Mouse (Mus musculus) G1E (cell line): Measurements from ENCODE around the gene Xntrpc.

ENCODE experiments used
- CTCF ChIP-seq: IDR thresholded peaks from 2 replicates; pipeline ENCODE4 v1.5.1; 2012; ENCODE audit warnings: low read depth, low read length, inconsistent platforms, mixed read lengths
- GATA1 ChIP-seq: IDR thresholded peaks from 2 replicates; pipeline ENCODE4 v1.6.1; 2012; ENCODE audit warnings: borderline replicate concordance, low read length, inconsistent platforms, mixed read lengths
- GATA2 ChIP-seq: IDR thresholded peaks from 2 replicates; pipeline ENCODE4 v1.6.1; 2012; ENCODE audit warnings: low read depth, low read length, inconsistent platforms, borderline replicate concordance
- POLR2AphosphoS5 ChIP-seq: IDR thresholded peaks from 2 replicates; pipeline ENCODE4 v1.6.1; 2012; ENCODE audit warnings: low read depth, low read length, inconsistent platforms; ENCODE audit not compliant: insufficient replicate concordance
- TAL1 ChIP-seq: conservative IDR thresholded peaks from 2 replicates; pipeline ENCODE4 v1.6.1; 2012; ENCODE audit warnings: low read depth, low read length, inconsistent platforms, mixed read lengths

DNA sequence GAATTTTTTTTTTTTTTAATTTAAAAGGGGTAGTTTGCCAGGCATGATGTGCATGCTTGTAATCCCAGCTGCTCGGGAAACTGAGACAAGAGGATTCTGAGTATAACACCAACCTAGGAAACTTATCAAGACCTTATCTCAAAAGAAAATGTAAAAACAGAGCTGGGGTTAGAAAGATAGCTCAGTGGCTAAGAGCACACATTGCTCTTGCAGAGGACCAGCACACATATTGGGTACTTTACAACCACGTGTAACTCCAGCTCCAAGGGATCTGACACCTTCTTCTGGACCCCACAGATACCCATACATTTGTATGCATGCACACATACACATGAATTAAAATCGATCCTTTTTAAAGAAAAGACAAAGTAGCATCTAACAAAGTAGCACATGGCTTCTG is 4.2 kb upstream of the Xntrpc start:
- TF ChIP-seq CTCF (no peak), TAL1 (no peak), GATA1 (no peak), POLR2AphosphoS5 (no peak), GATA2 (no peak)
